Mouse (Mus musculus): Measurements from ENCODE around the gene Arl3. TPM values are rescaled to one million over a fixed set of nuclear protein-coding genes. Genes with fewer than 3 reads are reported as not detected.

Arl3 gene
- polyA plus RNA-seq, 1 experiment from 2014 or later, result 160 TPM

DNA sequence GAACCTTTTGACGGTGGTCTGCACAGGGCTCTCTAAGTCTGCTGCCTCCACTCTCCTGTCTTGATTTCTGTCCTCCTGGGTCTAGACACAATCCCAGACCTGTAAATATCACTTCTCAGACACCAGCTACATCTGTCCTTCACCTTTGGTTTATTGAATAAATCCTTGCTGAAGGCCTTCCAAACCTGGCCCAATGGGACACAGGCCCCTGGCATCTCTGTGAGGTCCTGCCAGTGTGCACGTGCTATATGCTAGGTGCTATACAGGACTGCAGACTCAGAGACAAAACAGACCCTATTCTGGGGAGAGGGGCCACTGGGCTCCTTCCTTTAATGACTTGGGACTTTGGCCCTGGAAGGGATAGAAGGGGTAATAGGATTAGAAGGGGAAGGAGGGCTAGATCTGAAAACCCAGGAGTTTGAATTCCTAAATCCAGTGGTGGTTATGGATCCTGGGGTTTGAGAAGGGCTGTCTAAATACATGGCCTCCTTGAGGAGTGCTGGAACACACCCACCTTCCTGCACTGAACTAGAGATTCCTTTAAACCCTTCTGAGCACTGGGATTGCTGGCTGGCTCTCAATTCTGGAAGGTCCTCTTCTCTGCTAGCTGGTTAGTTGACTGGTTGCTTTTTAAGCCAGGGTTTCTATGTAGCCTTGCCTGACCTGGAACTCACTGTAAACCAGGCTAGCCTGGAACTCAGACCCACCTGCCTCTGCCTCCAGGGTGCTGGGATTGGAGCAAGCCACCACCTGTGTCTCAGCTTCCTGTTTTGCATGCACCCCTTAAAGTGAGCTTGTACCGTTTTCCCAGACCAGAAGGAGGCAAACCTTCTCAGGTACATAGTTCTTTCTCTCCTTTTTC is 56.1 kb downstream of the Arl3 start:
- H3K27ac ChIP-seq (ENCODE audit: low read depth, low read length), result no peak overlapping the region; the same call in 1 of the 2 replicates
- H3K27me3 ChIP-seq (ENCODE audit: control insufficient read depth, insufficient read depth, low read length), result no peaks in the 10 kb centered on the region
- no peak overlapping the region for H3K4me3 ChIP-seq (ENCODE audit: low read depth, low read length)
- H3K9ac ChIP-seq (ENCODE audit: low read length), result no peak overlapping the region
- peaks cover 27% of the 10 kb centered on the region for H3K4me1 ChIP-seq (ENCODE audit: control insufficient read depth, insufficient read depth, low read length)
- 33% methylated on average over 3 of the region's 3 CpGs for WGBS
- no peaks in the 10 kb centered on the region for H3K9me3 ChIP-seq (ENCODE audit: control insufficient read depth, low read length)
- ATAC-seq (ENCODE audit: low FRiP score), result no peak
- no peak overlapping the region for H3K4me2 ChIP-seq
- peak; percentile 88 for DNase-seq (ENCODE audit: low spot score, missing footprints)
- peaks cover 33% of the 10 kb centered on the region for H3K36me3 ChIP-seq (ENCODE audit: control insufficient read depth, insufficient read depth, low read length)

DNA sequence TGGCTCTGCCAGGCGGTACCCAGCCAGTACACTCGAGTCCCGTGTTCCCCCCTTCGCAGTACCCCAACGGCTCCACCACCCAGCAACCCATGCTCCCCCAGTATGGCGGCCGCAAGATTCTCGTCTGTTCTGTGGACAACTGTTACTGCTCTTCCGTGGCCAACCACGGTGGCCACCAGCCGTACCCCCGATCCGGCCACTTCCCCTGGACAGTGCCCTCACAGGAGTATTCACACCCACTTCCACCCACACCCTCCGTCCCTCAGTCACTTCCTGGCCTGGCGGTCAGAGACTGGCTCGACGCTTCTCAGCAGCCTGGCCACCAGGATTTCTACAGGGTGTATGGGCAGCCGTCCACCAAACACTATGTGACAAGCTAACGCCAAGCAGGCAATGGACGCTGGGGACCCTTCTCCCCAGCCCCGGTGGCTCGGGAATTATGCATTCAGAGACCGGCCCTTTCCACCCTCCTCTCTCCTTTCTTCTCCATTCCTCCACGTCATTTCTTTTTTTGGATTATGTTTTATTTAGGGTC is 57.6 kb downstream of the Arl3 start:
- H3K27me3 ChIP-seq (ENCODE audit: control insufficient read depth, insufficient read depth, low read length), result no peaks in the 10 kb centered on the region
- DNase-seq (ENCODE audit: low spot score, missing footprints) (no peak), ATAC-seq (ENCODE audit: low FRiP score) (no peak)
- H3K27ac ChIP-seq (ENCODE audit: low read depth, low read length), result no peak overlapping the region
- no peak overlapping the region for H3K4me2 ChIP-seq
- H3K9me3 ChIP-seq (ENCODE audit: control insufficient read depth, low read length), result no peaks in the 10 kb centered on the region
- peaks cover 35% of the 10 kb centered on the region for H3K36me3 ChIP-seq (ENCODE audit: control insufficient read depth, insufficient read depth, low read length)
- H3K4me1 ChIP-seq (ENCODE audit: control insufficient read depth, insufficient read depth, low read length), result peaks cover 27% of the 10 kb centered on the region
- H3K4me3 ChIP-seq (ENCODE audit: low read depth, low read length), result no peak overlapping the region
- no peak overlapping the region for H3K9ac ChIP-seq (ENCODE audit: low read length)
- 90% methylated on average over 24 of the region's 24 CpGs for WGBS

DNA sequence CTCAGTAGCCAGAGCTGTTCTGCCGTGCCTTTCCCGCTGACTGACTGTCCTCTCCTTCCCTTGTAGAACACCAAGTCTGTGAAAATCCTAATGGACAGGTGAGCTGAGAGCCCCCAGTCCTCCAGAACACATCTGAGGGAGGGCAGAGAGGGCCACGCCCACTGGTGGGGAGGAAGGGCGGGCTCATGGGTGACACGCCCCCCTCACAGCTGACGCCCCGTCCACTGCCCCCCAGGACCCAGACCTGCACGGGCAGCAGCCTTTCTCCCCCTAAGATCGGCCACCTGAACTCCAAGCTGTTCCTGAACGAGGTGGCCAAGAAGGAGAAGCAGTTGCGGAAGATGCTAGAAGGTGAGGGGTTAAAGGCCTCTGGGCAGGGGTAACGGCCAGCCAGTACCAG is 58.6 kb downstream of the Arl3 start:
- Histone ChIP-seq H3K27me3 (ENCODE audit: control insufficient read depth, insufficient read depth, low read length) (no peaks in the 10 kb centered on the region), H3K4me3 (ENCODE audit: low read depth, low read length) (no peak overlapping the region), H3K9ac (ENCODE audit: low read length) (no peak overlapping the region), H3K4me2 (no peak overlapping the region), H3K36me3 (ENCODE audit: control insufficient read depth, insufficient read depth, low read length) (peaks cover 35% of the 10 kb centered on the region), H3K4me1 (ENCODE audit: control insufficient read depth, insufficient read depth, low read length) (peaks cover 27% of the 10 kb centered on the region), H3K27ac (ENCODE audit: low read depth, low read length) (no peak overlapping the region), H3K9me3 (ENCODE audit: control insufficient read depth, low read length) (no peaks in the 10 kb centered on the region)
- DNase-seq (ENCODE audit: low spot score, missing footprints), result no peak
- no peak for ATAC-seq (ENCODE audit: low FRiP score)
- 87% methylated on average over 11 of the region's 12 CpGs for WGBS

- ATAC-seq (ENCODE audit: low FRiP score) (no peak), DNase-seq (ENCODE audit: low spot score, missing footprints) (no peak)
- Histone ChIP-seq H3K9me3 (ENCODE audit: control insufficient read depth, low read length) (no peaks in the 10 kb centered on the region), H3K4me3 (ENCODE audit: low read depth, low read length) (no peak overlapping the region), H3K4me2 (no peak overlapping the region), H3K36me3 (ENCODE audit: control insufficient read depth, insufficient read depth, low read length) (peaks cover 35% of the 10 kb centered on the region), H3K27ac (ENCODE audit: low read depth, low read length) (no peak overlapping the region), H3K27me3 (ENCODE audit: control insufficient read depth, insufficient read depth, low read length) (no peaks in the 10 kb centered on the region), H3K4me1 (ENCODE audit: control insufficient read depth, insufficient read depth, low read length) (peaks cover 32% of the 10 kb centered on the region), H3K9ac (ENCODE audit: low read length) (no peak overlapping the region)
- 91% methylated on average over 10 of the region's 10 CpGs for WGBS
These were observed 61.7 kb downstream of the Arl3 start for GRCm38 (mm10) chr19:46511263-46511662.

- H3K4me2 ChIP-seq, result no peak overlapping the region
- H3K9me3 ChIP-seq (ENCODE audit: control insufficient read depth, low read length), result no peaks in the 10 kb centered on the region
- no peaks in the 10 kb centered on the region for H3K27me3 ChIP-seq (ENCODE audit: control insufficient read depth, insufficient read depth, low read length)
- ATAC-seq (ENCODE audit: low FRiP score) (no peak), DNase-seq (ENCODE audit: low spot score, missing footprints) (no peak)
- H3K4me1 ChIP-seq (ENCODE audit: control insufficient read depth, insufficient read depth, low read length), result peaks cover 35% of the 10 kb centered on the region
- WGBS, result 70% methylated on average over 3 of the region's 3 CpGs
- H3K36me3 ChIP-seq (ENCODE audit: control insufficient read depth, insufficient read depth, low read length), result peaks cover 34% of the 10 kb centered on the region
- H3K9ac ChIP-seq (ENCODE audit: low read length), result no peak overlapping the region
- H3K27ac ChIP-seq (ENCODE audit: low read depth, low read length), result no peak overlapping the region
- no peak overlapping the region for H3K4me3 ChIP-seq (ENCODE audit: low read depth, low read length)
These were observed 62.2 kb downstream of the Arl3 start for GRCm38 (mm10) chr19:46510824-46511223.

DNA sequence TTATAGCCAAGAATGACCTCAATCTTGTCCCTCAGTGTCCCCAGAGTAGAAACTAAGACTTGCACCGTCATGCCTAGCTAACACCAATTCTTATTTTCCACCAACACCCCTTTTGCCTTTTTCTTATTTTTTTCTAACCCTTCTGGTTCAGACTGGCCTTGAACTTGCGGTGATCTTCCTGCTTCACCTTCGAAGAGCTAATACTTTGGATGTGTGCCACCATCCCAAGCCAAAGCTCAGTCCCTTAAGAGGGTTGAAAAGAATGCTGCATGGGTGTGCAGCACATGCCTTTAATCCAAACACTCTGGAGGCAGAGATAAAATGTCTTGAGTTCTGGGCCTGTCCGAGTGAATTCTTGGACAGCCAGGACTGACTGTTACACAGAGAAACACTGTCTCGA is 62.6 kb downstream of the Arl3 start:
- Histone ChIP-seq H3K27me3 (ENCODE audit: control insufficient read depth, insufficient read depth, low read length) (no peaks in the 10 kb centered on the region), H3K36me3 (ENCODE audit: control insufficient read depth, insufficient read depth, low read length) (peaks cover 31% of the 10 kb centered on the region), H3K27ac (ENCODE audit: low read depth, low read length) (no peak overlapping the region), H3K4me1 (ENCODE audit: control insufficient read depth, insufficient read depth, low read length) (peaks cover 39% of the 10 kb centered on the region), H3K9me3 (ENCODE audit: control insufficient read depth, low read length) (no peaks in the 10 kb centered on the region), H3K4me2 (no peak overlapping the region), H3K4me3 (ENCODE audit: low read depth, low read length) (no peak overlapping the region), H3K9ac (ENCODE audit: low read length) (no peak overlapping the region)
- DNase-seq (ENCODE audit: low spot score, missing footprints), result no peak
- no peak for ATAC-seq (ENCODE audit: low FRiP score)
- WGBS, result 89% methylated on average over 5 of the region's 5 CpGs

GRCm38 (mm10) chr19:46509736-46510135 is 63.3 kb downstream of the Arl3 start:
- Histone ChIP-seq H3K36me3 (ENCODE audit: control insufficient read depth, insufficient read depth, low read length) (peaks cover 24% of the 10 kb centered on the region), H3K27ac (ENCODE audit: low read depth, low read length) (no peak overlapping the region), H3K9ac (ENCODE audit: low read length) (no peak overlapping the region), H3K4me2 (no peak overlapping the region), H3K27me3 (ENCODE audit: control insufficient read depth, insufficient read depth, low read length) (no peaks in the 10 kb centered on the region), H3K4me1 (ENCODE audit: control insufficient read depth, insufficient read depth, low read length) (peaks cover 46% of the 10 kb centered on the region), H3K4me3 (ENCODE audit: low read depth, low read length) (no peak overlapping the region), H3K9me3 (ENCODE audit: control insufficient read depth, low read length) (no peaks in the 10 kb centered on the region)
- DNase-seq (ENCODE audit: low spot score, missing footprints) (no peak), ATAC-seq (ENCODE audit: low FRiP score) (no peak)
- WGBS, result 89% methylated on average over 4 of the region's 4 CpGs

- WGBS, result 92% methylated on average over 3 of the region's 3 CpGs
- ATAC-seq (ENCODE audit: low FRiP score) (no peak), DNase-seq (ENCODE audit: low spot score, missing footprints) (no peak)
- Histone ChIP-seq H3K27me3 (ENCODE audit: control insufficient read depth, insufficient read depth, low read length) (no peaks in the 10 kb centered on the region), H3K9me3 (ENCODE audit: control insufficient read depth, low read length) (no peaks in the 10 kb centered on the region), H3K4me1 (ENCODE audit: control insufficient read depth, insufficient read depth, low read length) (peaks cover 51% of the 10 kb centered on the region), H3K9ac (ENCODE audit: low read length) (no peak overlapping the region), H3K36me3 (ENCODE audit: control insufficient read depth, insufficient read depth, low read length) (peaks cover 19% of the 10 kb centered on the region), H3K27ac (ENCODE audit: low read depth, low read length) (no peak overlapping the region), H3K4me3 (ENCODE audit: low read depth, low read length) (no peak overlapping the region), H3K4me2 (no peak overlapping the region)
These were observed 63.8 kb downstream of the Arl3 start for GRCm38 (mm10) chr19:46509202-46509601.

DNA sequence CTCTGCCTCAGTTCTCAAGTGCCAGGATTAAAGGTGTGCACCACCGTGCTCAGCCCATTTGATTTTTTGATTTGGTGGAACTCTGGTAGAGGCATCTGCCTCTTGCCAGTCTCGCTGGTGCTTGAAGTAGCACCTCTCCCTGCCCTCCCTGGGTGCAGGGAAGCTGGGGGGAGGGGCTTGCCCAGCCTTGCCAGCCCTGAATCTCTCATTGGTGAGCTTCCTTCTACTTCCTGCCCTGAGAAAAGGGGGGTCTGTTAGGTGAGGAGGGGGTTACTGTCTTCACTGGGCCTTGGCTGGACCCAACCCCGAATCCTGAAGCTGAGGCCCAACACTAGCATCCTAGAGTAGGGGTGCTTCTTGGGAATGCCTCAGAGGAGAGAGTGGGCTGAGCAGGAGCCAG is 64.3 kb downstream of the Arl3 start:
- Histone ChIP-seq H3K36me3 (ENCODE audit: control insufficient read depth, insufficient read depth, low read length) (peaks cover 15% of the 10 kb centered on the region), H3K27ac (ENCODE audit: low read depth, low read length) (no peak overlapping the region)

More for the DNA sequence above, 64.3 kb downstream of the Arl3 start:
- Histone ChIP-seq H3K4me1 (ENCODE audit: control insufficient read depth, insufficient read depth, low read length) (peaks cover 52% of the 10 kb centered on the region), H3K4me2 (no peak overlapping the region), H3K27me3 (ENCODE audit: control insufficient read depth, insufficient read depth, low read length) (no peaks in the 10 kb centered on the region), H3K9me3 (ENCODE audit: control insufficient read depth, low read length) (no peaks in the 10 kb centered on the region), H3K9ac (ENCODE audit: low read length) (no peak overlapping the region), H3K4me3 (ENCODE audit: low read depth, low read length) (no peak overlapping the region)
- WGBS, result 81% methylated on average over 3 of the region's 3 CpGs
- ATAC-seq (ENCODE audit: low FRiP score) (no peak), DNase-seq (ENCODE audit: low spot score, missing footprints) (no peak)
